In genomic region chr7:109522084-109522483, GRCm38 (mm10) we compare ENCODE assay signal across 19 mouse cellular contexts. TPM values are rescaled to one million over a fixed set of nuclear protein-coding genes. Genes with fewer than 3 reads are reported as not detected.
DNase-seq lines count a peak whose midpoint lies in the region; ATAC-seq and TF ChIP-seq lines count a peak whose summit lies in the region.
"Had no signal": no experiment of that assay in that cellular context is flagged by ENCODE, and none has a peak within 500 bp of the region (broad histone marks: within the 10 kb centered on the region; RNA-seq: fewer than 3 reads in every experiment).

No protein-coding gene starts in this region.

- no peak for ATAC-seq in intestine, embryonic 14.5 days (replicated peaks; ENCODE audit: low FRiP score, low TSS enrichment, low read depth)
- no peak for ATAC-seq in intestine, embryonic 15.5 days
- no peak for ATAC-seq in liver, embryonic 13.5 days (ENCODE audit: low read depth)
- no peak for ATAC-seq in forebrain, postnatal 0 days

- no peak overlapping the region for H3K27ac ChIP-seq in intestine, embryonic 14.5 days (ENCODE audit: low read depth)
- H3K27ac ChIP-seq in intestine, embryonic 15.5 days = no peak overlapping the region
- peak overlapping the region; percentile 65 for H3K27ac ChIP-seq in MEL (ENCODE audit: control insufficient read depth, low read depth, low read length)
- peak overlapping the region; percentile 89 for H3K27ac ChIP-seq in liver, embryonic 13.5 days
- H3K27ac ChIP-seq in forebrain, postnatal 0 days (ENCODE audit: low read depth, low read length) = no peak overlapping the region
- H3K27ac ChIP-seq: hindbrain, embryonic 12.5 days; midbrain, embryonic 12.5 days had no signal

- TF ChIP-seq RAD21 in MEL (IDR thresholded peaks at IDR 0.05; ENCODE audit: low read depth, low read length) = no peak

- 0 out of 2 replicates have a peak overlapping the region, but pooled peaks have one; percentile 96 for H3K4me2 ChIP-seq in intestine, embryonic 14.5 days (ENCODE audit: low read length)
- H3K4me2 ChIP-seq in intestine, embryonic 15.5 days (replicated peaks) = no peak overlapping the region
- peak overlapping the region; percentile 86 for H3K4me2 ChIP-seq in liver, embryonic 13.5 days
- no peak overlapping the region for H3K4me2 ChIP-seq in forebrain, postnatal 0 days (ENCODE audit: low read depth)
- H3K4me2 ChIP-seq: hindbrain, embryonic 12.5 days; midbrain, embryonic 12.5 days had no signal

- DNase-seq in intestine, embryonic 14.5 days (ENCODE audit: low spot score) = no peak
- DNase-seq in MEL (ENCODE audit: low read depth, low spot score) = no peak
- DNase-seq in liver, embryonic 13.5 days = no peak
- no peak for DNase-seq in forebrain, postnatal 0 days
- no peak for DNase-seq in left cerebral cortex, postnatal 14 days (ENCODE audit: low spot score in 2 of 2)
- no peak for DNase-seq in right cerebral cortex, postnatal 10 days (ENCODE audit: low spot score in 2 of 2)
- DNase-seq: adrenal gland, adult 8-10 months; cerebellum, adult 11 months; cerebellum, postnatal 14 days; embryo, embryonic 11 days; gastrocnemius, postnatal 14 days; kidney, adult 2 months; kidney, postnatal 25 days; lung, postnatal 36 days had no signal

- no peak overlapping the region for H3K9ac ChIP-seq in intestine, embryonic 14.5 days (ENCODE audit: low read length)
- H3K9ac ChIP-seq in intestine, embryonic 15.5 days = no peak overlapping the region
- peak overlapping the region; percentile 98 for H3K9ac ChIP-seq in MEL (ENCODE audit: control insufficient read depth, low read depth, low read length, poor library complexity, severe bottlenecking)
- H3K9ac ChIP-seq in liver, embryonic 13.5 days = peak overlapping the region; percentile 99
- H3K9ac ChIP-seq in forebrain, postnatal 0 days = no peak overlapping the region
- H3K9ac ChIP-seq: hindbrain, embryonic 12.5 days; midbrain, embryonic 12.5 days had no signal

- TF ChIP-seq POLR2A in MEL (IDR thresholded peaks at IDR 0.05; ENCODE audit: control insufficient read depth in 1 of 2, insufficient read depth in 1 of 2, low read depth in 1 of 2, low read length in 2 of 2, poor library complexity in 1 of 2) = peak in 1 of 2 experiments; percentile 33; a peak in 1 of 4 replicates

- H3K4me1 ChIP-seq in intestine, embryonic 14.5 days (replicated peaks; ENCODE audit: control insufficient read depth, insufficient read depth, low read length) = peaks cover 26% of the 10 kb centered on the region
- H3K4me1 ChIP-seq in intestine, embryonic 15.5 days (replicated peaks) = peaks cover 14% of the 10 kb centered on the region
- peaks cover 3 to 13% of the 10 kb centered on the region in 2 experiments for H3K4me1 ChIP-seq in MEL (ENCODE audit: control insufficient read depth in 1 of 2, insufficient read depth in 2 of 2, low read length in 2 of 2)
- H3K4me1 ChIP-seq in liver, embryonic 13.5 days (replicated peaks) = peaks cover 59% of the 10 kb centered on the region
- H3K4me1 ChIP-seq in forebrain, postnatal 0 days (ENCODE audit: insufficient read depth) = peaks cover 12% of the 10 kb centered on the region

- H3K4me3 ChIP-seq in intestine, embryonic 14.5 days (ENCODE audit: low read depth, low read length) = no peak overlapping the region
- H3K4me3 ChIP-seq in intestine, embryonic 15.5 days (replicated peaks) = no peak overlapping the region
- H3K4me3 ChIP-seq in C2C12 (ENCODE audit: insufficient read depth, poor library complexity, severe bottlenecking) (peak overlapping the region; percentile 83), MEL (ENCODE audit: control insufficient read depth in 1 of 2, insufficient read depth in 1 of 2, low read depth in 2 of 2, low read length in 2 of 2) (peak overlapping the region; percentile 74 to 77)
- peak overlapping the region; percentile 95 for H3K4me3 ChIP-seq in liver, embryonic 13.5 days (replicated peaks)
- no peak overlapping the region for H3K4me3 ChIP-seq in forebrain, postnatal 0 days (ENCODE audit: low read depth, low read length)
- H3K4me3 ChIP-seq: hindbrain, embryonic 12.5 days; midbrain, embryonic 12.5 days had no signal

- H3K27me3 ChIP-seq in intestine, embryonic 14.5 days (replicated peaks; ENCODE audit: control insufficient read depth, insufficient read depth, low read length) = no peaks in the 10 kb centered on the region
- no peaks in the 10 kb centered on the region for H3K27me3 ChIP-seq in intestine, embryonic 15.5 days (replicated peaks)
- H3K27me3 ChIP-seq in C2C12 (ENCODE audit: control insufficient read depth, insufficient read depth, insufficient read length) = no peaks in the 10 kb centered on the region
- H3K27me3 ChIP-seq in MEL (ENCODE audit: control insufficient read depth in 1 of 2, insufficient read depth in 2 of 2, low read length in 2 of 2) = no peaks in the 10 kb centered on the region
- no peaks in the 10 kb centered on the region for H3K27me3 ChIP-seq in liver, embryonic 13.5 days
- H3K27me3 ChIP-seq in forebrain, postnatal 0 days (ENCODE audit: insufficient read depth, low read length) = no peaks in the 10 kb centered on the region
- H3K27me3 ChIP-seq: hindbrain, embryonic 12.5 days; midbrain, embryonic 12.5 days had no signal

- peak overlapping the region; percentile 31 for H3ac ChIP-seq in C2C12 (ENCODE audit: control insufficient read depth, insufficient read length, low read depth)

- 76% methylated on average over 5 of the region's 5 CpGs for WGBS in intestine, embryonic 14.5 days
- 78% methylated on average over 5 of the region's 5 CpGs for WGBS in intestine, embryonic 15.5 days
- WGBS in liver, embryonic 13.5 days (ENCODE audit: insufficient replicate concordance) = 62% methylated on average over 5 of the region's 5 CpGs
- 77% methylated on average over 5 of the region's 5 CpGs for WGBS in forebrain, postnatal 0 days

- peaks cover 71% of the 10 kb centered on the region for H3K36me3 ChIP-seq in intestine, embryonic 14.5 days (ENCODE audit: control insufficient read depth, insufficient read depth, low read length)
- peaks cover 25% of the 10 kb centered on the region for H3K36me3 ChIP-seq in intestine, embryonic 15.5 days
- H3K36me3 ChIP-seq in C2C12 (ENCODE audit: control insufficient read depth, insufficient read depth) = peaks cover 64% of the 10 kb centered on the region
- peaks cover 19 to 27% of the 10 kb centered on the region in 2 experiments for H3K36me3 ChIP-seq in MEL (ENCODE audit: control insufficient read depth in 1 of 2, insufficient read depth in 2 of 2, low read length in 2 of 2)
- H3K36me3 ChIP-seq in liver, embryonic 13.5 days = peaks cover 75% of the 10 kb centered on the region
- peaks cover 53% of the 10 kb centered on the region for H3K36me3 ChIP-seq in forebrain, postnatal 0 days (ENCODE audit: insufficient read depth)

- intact Hi-C loops in left cerebral cortex, postnatal 14 days (cut with DNase I) = no loop called here

- peaks cover 43% of the 10 kb centered on the region for H3K79me2 ChIP-seq in C2C12 (ENCODE audit: control insufficient read depth, insufficient read depth)
- H3K79me2 ChIP-seq in MEL (ENCODE audit: control insufficient read depth, insufficient read depth, low read length, poor library complexity) = peaks cover 33% of the 10 kb centered on the region

- no peaks in the 10 kb centered on the region for H3K9me3 ChIP-seq in intestine, embryonic 14.5 days (ENCODE audit: control insufficient read depth, low read length)
- H3K9me3 ChIP-seq in intestine, embryonic 15.5 days = no peaks in the 10 kb centered on the region
- H3K9me3 ChIP-seq in MEL (replicated peaks; ENCODE audit: insufficient read depth, low read length) = no peaks in the 10 kb centered on the region
- no peaks in the 10 kb centered on the region for H3K9me3 ChIP-seq in liver, embryonic 13.5 days (replicated peaks)
- H3K9me3 ChIP-seq in forebrain, postnatal 0 days (ENCODE audit: low read length) = no peaks in the 10 kb centered on the region
- H3K9me3 ChIP-seq: hindbrain, embryonic 12.5 days; midbrain, embryonic 12.5 days had no signal

- peaks cover 35% of the 10 kb centered on the region for H3K79me3 ChIP-seq in C2C12 (ENCODE audit: low read depth)

- TF ChIP-seq EP300 in MEL (IDR thresholded peaks at IDR 0.05; ENCODE audit: low read depth in 1 of 2, low read length in 2 of 2) = no peak

- TF ChIP-seq CTCF in C2C12 (IDR thresholded peaks at IDR 0.05; ENCODE audit: control insufficient read depth, insufficient read depth, insufficient read length) = no peak
- no peak for TF ChIP-seq CTCF in MEL (IDR thresholded peaks at IDR 0.05 in 2 of 3, conservative IDR thresholded peaks at IDR 0.05 in 1 of 3; ENCODE audit: control insufficient read depth in 1 of 3, insufficient read depth in 1 of 3, low read depth in 2 of 3, low read length in 3 of 3, poor library complexity in 1 of 3, severe bottlenecking in 1 of 3)
- no peak for TF ChIP-seq CTCF in forebrain, postnatal 0 days (IDR thresholded peaks at IDR 0.05; ENCODE audit: low read depth)

TF ChIP-seq in MEL, 35 proteins besides CTCF, POLR2A, EP300 and RAD21 (continues in another document):
- TF ChIP-seq ZKSCAN1 (IDR thresholded peaks at IDR 0.05; ENCODE audit: low read depth, low read length) = no peak
- TF ChIP-seq MXI1 (IDR thresholded peaks at IDR 0.05; ENCODE audit: low read depth, low read length) = no peak

RNA-seq across cellular contexts. Expression of gene Rpl27a, which starts 3.1 kb away (rescaled TPM):
- 164 and 177 TPM in 2 replicates for polyA plus RNA-seq in intestine, embryonic 14.5 days (2014; fragmentation: Nextera tagmentation; extraction: Ambion mirVana)
- polyA plus RNA-seq in intestine, embryonic 15.5 days (2015; fragmentation: Nextera tagmentation; extraction: Ambion mirVana) = 138 and 145 TPM in 2 replicates
- 1,692 TPM for polyA plus RNA-seq in C2C12 (2012; fragmentation: generic; extraction: Trizol)
- total RNA-seq in MEL (2012; rRNA removed) = 1,139 and 1,252 TPM in 2 replicates
- polyA plus RNA-seq in MEL (2012; ENCODE audit: insufficient read depth in 1 of 2, insufficient read length in 2 of 2, low read depth in 1 of 2, low replicate concordance in 2 of 2, missing spikeins in 1 of 2) = 100 to 1,000 TPM in 1 of 2 experiments, not detected in 1; 221 TPM
- 112 and 118 TPM in 2 replicates for polyA plus RNA-seq in liver, embryonic 13.5 days (2015; fragmentation: Nextera tagmentation; extraction: Ambion mirVana)
- 433 and 606 TPM in 2 replicates for total RNA-seq in forebrain, postnatal 0 days (2014; rRNA removed)
- polyA plus RNA-seq in forebrain, postnatal 0 days (2015; fragmentation: Nextera tagmentation; extraction: Ambion mirVana) = 94.1 and 102 TPM in 2 replicates
- total RNA-seq in left cerebral cortex, postnatal 14 days (2021) = 100 to 1,000 TPM; 101 to 121 TPM

RNA-seq across cellular contexts. Expression of gene Trim66, which starts 14.2 kb away (rescaled TPM):
- polyA plus RNA-seq in intestine, embryonic 14.5 days (2014; fragmentation: Nextera tagmentation; extraction: Ambion mirVana) = 0.15 TPM in 1 of 2 replicates, not detected in the other
- 0.01 TPM in 2 replicates for polyA plus RNA-seq in intestine, embryonic 15.5 days (2015; fragmentation: Nextera tagmentation; extraction: Ambion mirVana)
- 0.57 TPM for polyA plus RNA-seq in C2C12 (2012; fragmentation: generic; extraction: Trizol)
- not detected in 2 replicates for total RNA-seq in MEL (2012; rRNA removed)
- polyA plus RNA-seq in MEL (2012; ENCODE audit: insufficient read depth in 1 of 2, insufficient read length in 2 of 2, low read depth in 1 of 2, low replicate concordance in 2 of 2, missing spikeins in 1 of 2) = under 1 TPM in 1 of 2 experiments, not detected in 1; 0.01 TPM
- polyA plus RNA-seq in liver, embryonic 13.5 days (2015; fragmentation: Nextera tagmentation; extraction: Ambion mirVana) = 0.01 TPM in 2 replicates
- 2.3 and 3.9 TPM in 2 replicates for total RNA-seq in forebrain, postnatal 0 days (2014; rRNA removed)
- 0.34 and 0.41 TPM in 2 replicates for polyA plus RNA-seq in forebrain, postnatal 0 days (2015; fragmentation: Nextera tagmentation; extraction: Ambion mirVana)
- total RNA-seq in left cerebral cortex, postnatal 14 days (2021) = 10 to 100 TPM in 1 of 2 experiments, 1 to 10 TPM in 1; 8.7 to 11.0 TPM
- polyA plus RNA-seq: heart, postnatal 0 days had no signal

Comparison
In these comparisons a context has a peak if more than half of its experiments do, and no peak if none do; other contexts are left out.
1. H3K4me2 ChIP-seq: peak in intestine, embryonic 14.5 days (single experiment) and liver, embryonic 13.5 days (single experiment); none in intestine, embryonic 15.5 days (single experiment) and forebrain, postnatal 0 days (single experiment).
2. H3K27ac ChIP-seq: peak in MEL (single experiment) and liver, embryonic 13.5 days (single experiment); none in intestine, embryonic 14.5 days (single experiment), intestine, embryonic 15.5 days (single experiment) and forebrain, postnatal 0 days (single experiment).
3. H3K4me3 ChIP-seq: peak in C2C12 (single experiment), MEL (2 of 2) and liver, embryonic 13.5 days (single experiment); none in intestine, embryonic 14.5 days (single experiment), intestine, embryonic 15.5 days (single experiment) and forebrain, postnatal 0 days (single experiment).
4. H3K9ac ChIP-seq: peak in MEL (single experiment) and liver, embryonic 13.5 days (single experiment); none in intestine, embryonic 14.5 days (single experiment), intestine, embryonic 15.5 days (single experiment) and forebrain, postnatal 0 days (single experiment).